Mouse (Mus musculus) forebrain, embryonic 11.5 days (tissue): Measurements from ENCODE around the gene Vmn2r78. TPM values are rescaled to one million over a fixed set of nuclear protein-coding genes. Genes with fewer than 3 reads are reported as not detected.
"Not testable (repeated sequence)": the region's sequence is repeated elsewhere in the genome, so short reads cannot be mapped to it uniquely, and the experiment has no call there.

Experiments used
- ATAC-seq: fragments of 200-750 bp; cut with Nextera tagmentation; replicated peaks from 2 replicates; pipeline ENCODE4 v1.8.0; 2017; ENCODE audit warnings: moderate TSS enrichment; ENCODE audit not compliant: low FRiP score
- DNase-seq: peaks from one replicate; pipeline ENCODE4 v3.0.0-alpha.2; 2017; ENCODE audit warnings: low spot score
- H3K27ac ChIP-seq: fragments of 300-500 bp; sonication (generic); 2 replicates; pipeline ENCODE4 v1.5.1; 2014; ENCODE audit warnings: low read depth, low read length
- H3K27me3 ChIP-seq: fragments of 300-500 bp; sonication (generic); 2 replicates; pipeline ENCODE4 v1.6.1; 2014; ENCODE audit warnings: mild to moderate bottlenecking, low read length, mixed read lengths; ENCODE audit not compliant: control insufficient read depth, insufficient read depth
- H3K36me3 ChIP-seq: fragments of 300-500 bp; sonication (generic); 2 replicates; pipeline ENCODE4 v1.6.1; 2014; ENCODE audit warnings: mild to moderate bottlenecking, low read length, moderate library complexity, mixed read lengths; ENCODE audit not compliant: control insufficient read depth, insufficient read depth
- H3K4me1 ChIP-seq: fragments of 300-500 bp; sonication (generic); replicated peaks from 2 replicates; pipeline ENCODE4 v1.6.1; 2014; ENCODE audit warnings: low read length, mixed read lengths; ENCODE audit not compliant: control insufficient read depth, insufficient read depth
- H3K4me2 ChIP-seq: fragments of 300-500 bp; sonication (generic); 2 replicates; pipeline ENCODE4 v1.6.1; 2014; ENCODE audit warnings: low read depth, mild to moderate bottlenecking, low read length, moderate library complexity, mixed read lengths; ENCODE audit not compliant: severe bottlenecking
- H3K4me3 ChIP-seq: fragments of 300-500 bp; sonication (generic); 2 replicates; pipeline ENCODE4 v1.5.1; 2014; ENCODE audit warnings: low read depth, low read length
- H3K9ac ChIP-seq: fragments of 300-500 bp; sonication (generic); 2 replicates; pipeline ENCODE4 v1.6.1; 2014; ENCODE audit warnings: low read length
- H3K9me3 ChIP-seq: fragments of 300-500 bp; sonication (generic); 2 replicates; pipeline ENCODE4 v1.6.1; 2016; ENCODE audit warnings: low read length, mixed read lengths; ENCODE audit not compliant: control insufficient read depth
- WGBS: fragments of 180-500 bp; shearing (Covaris S2); extraction: QIAGEN DNeasy Blood & Tissue Kit; methylation state at CpG from one replicate; pipeline ENCODE4 v1.1.7; 2014; 5-methylcytosine and 5-hydroxymethylcytosine counted together
- polyA plus RNA-seq: library from polyadenylated mRNA; unstranded; fragments of >200 nt; fragmentation: Nextera tagmentation; extraction: Ambion mirVana; gene quantifications from 2 replicates; pipeline ENCODE4 v1.2.1, GENCODE M21; 2014

Vmn2r78 gene
- polyA plus RNA-seq, result not detected in 2 replicates

DNA sequence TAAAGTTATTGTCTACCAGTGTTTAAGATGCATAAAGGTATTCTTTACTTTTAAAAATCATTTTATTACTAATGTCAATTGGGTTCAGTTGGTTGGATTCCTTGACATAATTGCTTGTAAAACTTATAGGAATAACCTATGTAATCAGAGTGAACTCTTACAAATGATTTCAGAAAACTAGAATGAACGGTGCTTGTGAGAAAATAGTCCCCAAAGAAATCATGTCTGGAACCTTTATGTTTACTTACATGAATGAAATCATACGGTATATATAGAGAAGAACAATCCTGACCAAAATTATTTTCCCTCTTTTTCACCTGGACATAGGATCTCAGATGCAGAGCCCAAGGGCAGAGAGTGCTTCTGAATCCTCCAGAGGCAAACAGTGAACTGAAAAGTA, at the start of gene Vmn2r78:
TSS of gene Vmn2r78 (plus strand) at position 301 of the 400 bp plus-strand sequence.
- ATAC-seq, H3K36me3 ChIP-seq, H3K9ac ChIP-seq, H3K4me2 ChIP-seq, DNase-seq, H3K27me3 ChIP-seq, H3K27ac ChIP-seq, H3K4me3 ChIP-seq, H3K9me3 ChIP-seq, H3K4me1 ChIP-seq: not testable (repeated sequence)
- 87% methylated on average over 2 of the region's 2 CpGs for WGBS

DNA sequence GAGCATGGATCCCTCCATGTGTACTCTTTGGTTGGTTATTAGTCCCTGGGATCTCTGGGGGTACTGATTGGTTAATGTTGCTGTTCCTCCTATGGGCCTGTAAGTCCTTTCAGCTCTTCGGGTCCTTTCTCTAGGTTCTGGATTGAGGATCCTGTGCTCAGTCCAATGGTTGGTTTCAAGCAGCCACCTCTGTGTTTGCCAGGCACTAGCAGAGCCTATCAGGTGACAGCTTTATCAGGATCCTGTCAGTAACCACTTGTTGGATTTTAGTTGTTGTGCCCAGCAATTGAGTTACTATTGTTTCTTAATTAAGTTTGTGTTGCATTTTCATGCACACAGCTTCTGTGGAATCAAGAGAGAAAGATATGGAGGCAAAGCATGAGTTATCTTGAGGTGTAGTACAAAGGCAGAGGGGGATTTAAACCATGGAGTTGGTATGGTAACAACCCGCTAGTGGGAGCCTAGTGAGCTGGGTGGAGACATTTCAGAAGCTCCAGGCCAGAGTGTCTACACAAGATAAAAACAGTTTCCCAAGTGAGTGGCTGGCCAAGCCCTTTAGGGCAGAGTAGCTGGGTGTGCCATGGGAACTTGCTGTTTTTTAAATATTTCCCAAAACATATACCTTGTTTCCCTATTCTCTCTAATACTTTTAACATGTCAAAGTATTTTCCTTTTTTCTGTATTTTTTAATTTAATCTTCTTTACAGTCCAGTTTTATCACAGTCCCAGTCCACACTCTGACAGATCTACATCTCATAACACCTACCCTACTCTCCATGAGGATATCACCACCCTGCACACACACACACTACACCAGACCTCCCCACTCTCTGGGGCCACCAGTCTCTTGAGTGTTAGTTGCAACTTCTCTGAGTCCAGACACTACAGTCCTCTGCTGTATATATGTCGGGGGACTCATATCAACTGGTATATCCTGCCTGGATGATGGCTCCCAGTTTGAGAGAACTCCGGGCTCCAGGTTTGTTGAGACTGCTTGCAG, 25.1 kb upstream of the Vmn2r78 start:
- no peaks in the 10 kb centered on the region for H3K9me3 ChIP-seq
- ATAC-seq (0 out of 2 replicates have a peak, but pooled peaks have one; percentile 13), DNase-seq (no peak)
- WGBS, result 89% methylated on average over 4 of the region's 4 CpGs
- no peaks in the 10 kb centered on the region for H3K36me3 ChIP-seq
- no peak overlapping the region for H3K4me2 ChIP-seq
- H3K4me3 ChIP-seq, result no peak overlapping the region
- H3K9ac ChIP-seq, result no peak overlapping the region
- H3K27me3 ChIP-seq, result no peaks in the 10 kb centered on the region
- no peaks in the 10 kb centered on the region for H3K4me1 ChIP-seq
- no peak overlapping the region for H3K27ac ChIP-seq

DNA sequence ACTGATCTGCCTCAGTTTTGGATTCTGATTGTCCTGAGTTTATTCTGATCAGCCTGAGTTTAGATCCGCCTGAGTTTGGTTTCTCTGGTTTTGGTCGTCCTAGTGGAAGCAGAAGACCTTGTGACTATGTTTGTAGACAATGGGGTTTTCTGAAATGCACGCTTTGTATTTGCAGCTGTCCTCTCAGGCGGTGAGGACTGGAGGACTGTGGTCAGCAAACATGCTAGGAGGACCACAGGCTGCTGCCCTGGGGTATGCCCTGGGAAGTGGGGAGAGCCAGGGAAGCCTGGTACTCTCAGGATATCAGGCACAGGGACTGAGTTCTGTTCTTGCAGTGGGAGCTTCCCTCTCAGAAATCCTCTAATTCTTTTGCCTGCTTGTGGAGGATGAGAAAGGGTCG, 22.4 kb downstream of the Vmn2r78 start:
- no peaks in the 10 kb centered on the region for H3K4me1 ChIP-seq

DNA sequence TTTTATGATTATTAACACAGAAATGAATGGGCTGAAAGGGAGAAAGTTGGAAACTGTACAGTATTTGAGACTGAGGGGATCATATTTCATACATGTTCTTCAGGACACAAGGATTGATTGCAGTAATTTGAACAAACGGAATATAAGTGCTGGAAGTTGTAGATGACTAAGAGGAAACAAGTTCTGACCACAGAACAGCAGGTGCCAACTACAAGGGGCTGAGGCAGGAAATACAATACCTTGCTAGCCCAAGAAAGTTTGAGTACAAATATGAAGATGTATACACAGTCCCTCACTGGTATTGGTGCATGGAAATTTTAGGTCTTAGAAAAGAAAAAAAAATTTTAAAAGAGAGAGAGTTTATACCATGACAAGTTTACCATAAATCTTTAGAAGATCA, 79.8 kb downstream of the Vmn2r78 start:
- Histone ChIP-seq H3K36me3 (no peaks in the 10 kb centered on the region), H3K27me3 (no peaks in the 10 kb centered on the region), H3K9ac (no peak overlapping the region), H3K9me3 (no peaks in the 10 kb centered on the region), H3K4me3 (no peak overlapping the region), H3K4me2 (no peak overlapping the region), H3K4me1 (no peaks in the 10 kb centered on the region), H3K27ac (no peak overlapping the region)
- no peak for DNase-seq
- 79% methylated on average over 1 of the region's 1 CpGs for WGBS
- no peak for ATAC-seq

More for the DNA sequence above, 22.4 kb downstream of the Vmn2r78 start:
- ATAC-seq (no peak), DNase-seq (no peak)
- WGBS, result 89% methylated on average over 5 of the region's 5 CpGs
- Histone ChIP-seq H3K4me3 (no peak overlapping the region), H3K27ac (no peak overlapping the region), H3K9me3 (no peaks in the 10 kb centered on the region), H3K36me3 (no peaks in the 10 kb centered on the region), H3K4me2 (no peak overlapping the region), H3K9ac (no peak overlapping the region), H3K27me3 (no peaks in the 10 kb centered on the region)

DNA sequence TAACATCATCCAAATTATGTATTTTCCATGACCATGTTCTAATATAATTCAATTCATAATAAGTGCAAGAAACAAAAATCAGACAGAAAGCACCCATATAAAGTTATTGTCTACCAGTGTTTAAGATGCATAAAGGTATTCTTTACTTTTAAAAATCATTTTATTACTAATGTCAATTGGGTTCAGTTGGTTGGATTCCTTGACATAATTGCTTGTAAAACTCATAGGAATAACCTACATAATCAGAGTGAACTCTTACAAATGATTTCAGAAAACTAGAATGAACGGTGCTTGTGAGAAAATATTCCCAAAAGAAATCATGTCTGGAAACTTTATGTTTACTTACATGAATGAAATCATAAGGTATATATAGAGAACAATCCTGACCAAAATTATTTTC, 80.9 kb downstream of the Vmn2r78 start, which contains the start of gene Vmn2r79:
TSS of gene Vmn2r79 (plus strand) at position 301 of the 400 bp plus-strand sequence.
- not testable (repeated sequence) for H3K9ac ChIP-seq, H3K9me3 ChIP-seq, ATAC-seq, H3K36me3 ChIP-seq, H3K27me3 ChIP-seq, H3K4me2 ChIP-seq, H3K4me3 ChIP-seq, H3K4me1 ChIP-seq, H3K27ac ChIP-seq, DNase-seq
- 86% methylated on average over 1 of the region's 1 CpGs for WGBS

Other genes with a start within 250 kb of the Vmn2r78 start
- not detected in 2 replicates for gene Olfr292, start 226.8 kb upstream of the Vmn2r78 start, polyA plus RNA-seq
- 0.12 and 0.13 TPM in 2 replicates for gene Folh1, start 139.2 kb upstream of the Vmn2r78 start, polyA plus RNA-seq
- gene Vmn2r77, start 120.1 kb upstream of the Vmn2r78 start, polyA plus RNA-seq, result not detected in 2 replicates
- gene Vmn2r79, start 81.0 kb downstream of the Vmn2r78 start, polyA plus RNA-seq, result not detected in 2 replicates